In the genomic region with DNA sequence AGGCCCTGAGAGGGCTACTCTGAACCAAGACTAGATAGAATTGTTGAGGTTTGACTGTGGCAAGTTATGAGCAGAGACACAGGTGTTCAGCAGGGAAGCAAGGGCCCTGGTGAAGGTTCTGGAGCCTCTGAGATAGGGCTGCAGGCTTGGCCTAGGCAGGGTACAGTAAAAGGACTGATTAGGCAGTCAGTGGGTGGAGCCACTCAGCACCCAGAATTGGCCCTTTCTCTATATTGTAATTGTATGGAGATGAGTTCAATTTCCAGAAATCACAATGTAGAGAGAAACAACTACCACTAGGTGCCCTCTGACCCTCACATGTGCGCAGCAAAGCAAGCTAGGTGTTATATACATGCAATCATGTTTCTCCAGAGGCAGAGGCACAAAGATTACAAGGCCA, we compare ENCODE assay signal across 50 mouse cellular contexts. TPM values are rescaled to one million over a fixed set of nuclear protein-coding genes. Genes with fewer than 3 reads are reported as not detected.
"Had no signal": no experiment of that assay in that cellular context is flagged by ENCODE, and none has a peak within 500 bp of the region (broad histone marks: within the 10 kb centered on the region; RNA-seq: fewer than 3 reads in every experiment).

No protein-coding gene starts in this region.

- H3K4me2 ChIP-seq: heart, embryonic 11.5 days; heart, embryonic 12.5 days; heart, embryonic 13.5 days; heart, embryonic 15.5 days; hindbrain, embryonic 12.5 days; hindbrain, embryonic 13.5 days; hindbrain, embryonic 14.5 days; hindbrain, embryonic 15.5 days; intestine, embryonic 15.5 days; kidney, embryonic 15.5 days had no signal

- H3K9me3 ChIP-seq: heart, embryonic 10.5 days; heart, embryonic 12.5 days; heart, embryonic 13.5 days; heart, embryonic 15.5 days; hindbrain, embryonic 10.5 days; hindbrain, embryonic 12.5 days; hindbrain, embryonic 13.5 days; hindbrain, embryonic 15.5 days; intestine, embryonic 15.5 days; kidney, embryonic 15.5 days had no signal

- H3K4me1 ChIP-seq: heart, embryonic 12.5 days; heart, embryonic 13.5 days; heart, embryonic 15.5 days; hindbrain, embryonic 10.5 days; hindbrain, embryonic 12.5 days; hindbrain, embryonic 13.5 days; hindbrain, embryonic 15.5 days; intestine, embryonic 15.5 days; kidney, embryonic 15.5 days had no signal

- H3K27ac ChIP-seq: heart, embryonic 10.5 days; heart, embryonic 13.5 days; heart, embryonic 15.5 days; hindbrain, embryonic 10.5 days; hindbrain, embryonic 12.5 days; hindbrain, embryonic 13.5 days; hindbrain, embryonic 14.5 days; hindbrain, embryonic 15.5 days; hindbrain, postnatal 0 days; intestine, embryonic 15.5 days; kidney, embryonic 15.5 days; kidney, postnatal 0 days; layer of hippocampus, adult 2 months; left cerebral cortex, adult 2 months had no signal

- H3K36me3 ChIP-seq: heart, embryonic 10.5 days; heart, embryonic 12.5 days; heart, embryonic 13.5 days; heart, embryonic 15.5 days; hindbrain, embryonic 10.5 days; hindbrain, embryonic 12.5 days; hindbrain, embryonic 13.5 days; hindbrain, embryonic 15.5 days; intestine, embryonic 15.5 days; kidney, embryonic 15.5 days had no signal

- ATAC-seq: hindbrain, embryonic 16.5 days; hindbrain, postnatal 0 days; inflammation-experienced regulatory T-cells, adult 6 months; intestine, embryonic 15.5 days; intestine, embryonic 16.5 days had no signal

- H3K9ac ChIP-seq: heart, embryonic 12.5 days; heart, embryonic 13.5 days; heart, embryonic 15.5 days; hindbrain, embryonic 12.5 days; hindbrain, embryonic 13.5 days; hindbrain, embryonic 14.5 days; hindbrain, embryonic 15.5 days; intestine, embryonic 15.5 days; kidney, embryonic 15.5 days had no signal

- H3K4me3 ChIP-seq: heart, embryonic 10.5 days; heart, embryonic 12.5 days; heart, embryonic 13.5 days; heart, embryonic 15.5 days; hindbrain, embryonic 10.5 days; hindbrain, embryonic 12.5 days; hindbrain, embryonic 13.5 days; hindbrain, embryonic 15.5 days; intestine, embryonic 15.5 days; kidney, embryonic 15.5 days; layer of hippocampus, adult 2 months; left cerebral cortex, adult 2 months had no signal

- H3K27me3 ChIP-seq: heart, embryonic 13.5 days; heart, embryonic 15.5 days; hindbrain, embryonic 12.5 days; hindbrain, embryonic 13.5 days; hindbrain, embryonic 15.5 days; intestine, embryonic 15.5 days; kidney, embryonic 15.5 days had no signal

- DNase-seq: heart, postnatal 10 days; heart, postnatal 14 days; heart, postnatal 36 days; heart, postnatal 4 days; kidney, adult 11 months; kidney, adult 18-20 months; kidney, adult 2 months; kidney, adult 8-10 months; kidney, adult 9 months; kidney, postnatal 10 days; kidney, postnatal 14 days; kidney, postnatal 25 days; kidney, postnatal 4 days; layer of hippocampus, adult 9-11 months; layer of hippocampus, postnatal 36 days had no signal

RNA-seq across cellular contexts. Expression of a gene that starts 7.1 kb away (rescaled TPM):
- total RNA-seq: heart, postnatal 10 days; heart, postnatal 14 days; heart, postnatal 25 days; heart, postnatal 36 days; heart, postnatal 4 days; hematopoietic stem cell, adult 5-6 weeks; hindbrain, postnatal 0 days; layer of hippocampus, adult 18-20 months; layer of hippocampus, adult 2 months; layer of hippocampus, adult 8-10 months; layer of hippocampus, postnatal 10 days; layer of hippocampus, postnatal 14 days; layer of hippocampus, postnatal 25 days; layer of hippocampus, postnatal 36 days; left cerebral cortex, adult 18-20 months; left cerebral cortex, adult 2 months had no signal
- polyA plus RNA-seq: heart, embryonic 11.5 days; heart, embryonic 12.5 days; heart, embryonic 13.5 days; heart, embryonic 14.5 days; heart, embryonic 15.5 days; heart, embryonic 16.5 days; heart, postnatal 0 days; hindbrain, embryonic 10.5 days; hindbrain, embryonic 11.5 days; hindbrain, embryonic 12.5 days; hindbrain, embryonic 13.5 days; hindbrain, embryonic 14.5 days; hindbrain, embryonic 15.5 days; hindbrain, embryonic 16.5 days; inflammation-experienced regulatory T-cells, adult 6 months; intestine, embryonic 14.5 days; intestine, embryonic 15.5 days; intestine, embryonic 16.5 days; kidney, adult 2 months; kidney, embryonic 14.5 days; kidney, embryonic 15.5 days; kidney, embryonic 16.5 days; kidney, postnatal 0 days; large intestine, adult 2 months had no signal

RNA-seq across cellular contexts. Expression of a gene that starts 18.2 kb away (rescaled TPM):
- total RNA-seq: heart, postnatal 10 days; heart, postnatal 14 days; heart, postnatal 25 days; heart, postnatal 36 days; heart, postnatal 4 days; layer of hippocampus, adult 18-20 months; layer of hippocampus, adult 8-10 months; layer of hippocampus, postnatal 10 days; layer of hippocampus, postnatal 14 days; layer of hippocampus, postnatal 25 days; layer of hippocampus, postnatal 36 days; left cerebral cortex, adult 18-20 months; left cerebral cortex, adult 2 months had no signal
- polyA plus RNA-seq: heart, embryonic 14.5 days; heart, embryonic 15.5 days; heart, embryonic 16.5 days; heart, postnatal 0 days; hindbrain, embryonic 10.5 days; hindbrain, embryonic 11.5 days; hindbrain, embryonic 12.5 days; hindbrain, embryonic 13.5 days; intestine, embryonic 15.5 days; intestine, embryonic 16.5 days; kidney, adult 2 months; kidney, embryonic 14.5 days; kidney, embryonic 15.5 days; large intestine, adult 2 months had no signal

RNA-seq across cellular contexts. Expression of a gene that starts 25.8 kb away (rescaled TPM):
- total RNA-seq: heart, postnatal 10 days; heart, postnatal 14 days; heart, postnatal 25 days; heart, postnatal 36 days; heart, postnatal 4 days; hematopoietic stem cell, adult 5-6 weeks had no signal
- polyA plus RNA-seq: heart, embryonic 11.5 days; heart, embryonic 13.5 days; heart, embryonic 14.5 days; heart, postnatal 0 days; inflammation-experienced regulatory T-cells, adult 6 months; kidney, embryonic 14.5 days; kidney, postnatal 0 days had no signal

RNA-seq across cellular contexts. Expression of a gene that starts 55.5 kb away (rescaled TPM):
- total RNA-seq: heart, postnatal 10 days; heart, postnatal 14 days; heart, postnatal 25 days; heart, postnatal 36 days; heart, postnatal 4 days; hindbrain, postnatal 0 days; layer of hippocampus, adult 18-20 months; layer of hippocampus, adult 2 months; layer of hippocampus, adult 8-10 months; layer of hippocampus, postnatal 10 days; layer of hippocampus, postnatal 14 days; layer of hippocampus, postnatal 25 days; layer of hippocampus, postnatal 36 days; left cerebral cortex, adult 18-20 months; left cerebral cortex, adult 2 months had no signal
- polyA plus RNA-seq: heart, embryonic 10.5 days; heart, embryonic 11.5 days; heart, embryonic 12.5 days; heart, embryonic 13.5 days; heart, embryonic 14.5 days; heart, embryonic 15.5 days; heart, embryonic 16.5 days; heart, postnatal 0 days; hindbrain, embryonic 10.5 days; hindbrain, embryonic 11.5 days; hindbrain, embryonic 12.5 days; hindbrain, embryonic 13.5 days; hindbrain, embryonic 14.5 days; hindbrain, embryonic 15.5 days; hindbrain, embryonic 16.5 days; hindbrain, postnatal 0 days; inflammation-experienced regulatory T-cells, adult 6 months; intestine, embryonic 14.5 days; intestine, embryonic 15.5 days; intestine, embryonic 16.5 days; kidney, embryonic 14.5 days; kidney, embryonic 15.5 days; kidney, embryonic 16.5 days; kidney, postnatal 0 days had no signal
